Mouse (Mus musculus): ENCODE measurements around the gene Rubcn. TPM values are rescaled to one million over a fixed set of nuclear protein-coding genes. Genes with fewer than 3 reads are reported as not detected.

Gene Rubcn
- polyA plus RNA-seq, 1 experiment, result 47.6 TPM

GRCm38 (mm10) chr16:32854050-32854571 lies 23.5 kb downstream of the Rubcn start:
- peaks cover 5% of the 10 kb centered on the region for H3K4me1 ChIP-seq (ENCODE audit: control insufficient read depth, insufficient read depth, low read length)
- no peak overlapping the region for H3K4me3 ChIP-seq (replicated peaks; ENCODE audit: extremely low read depth, low read depth, low read length)
- no peak for TF ChIP-seq POLR2A (IDR thresholded peaks at IDR 0.05; ENCODE audit: borderline replicate concordance, extremely low read depth, low read depth, low read length)
- TF ChIP-seq CTCF (IDR thresholded peaks at IDR 0.05; ENCODE audit: insufficient read depth, low read length), result no peak
- DNase-seq, result no peak
- WGBS, result 41% methylated on average over 2 of the region's 2 CpGs

- no peak overlapping the region for H3K4me3 ChIP-seq (replicated peaks; ENCODE audit: extremely low read depth, low read depth, low read length)
- no peak for DNase-seq
- peaks cover 4% of the 10 kb centered on the region for H3K4me1 ChIP-seq (ENCODE audit: control insufficient read depth, insufficient read depth, low read length)
- 54% methylated on average over 13 of the region's 13 CpGs for WGBS
- TF ChIP-seq CTCF (IDR thresholded peaks at IDR 0.05; ENCODE audit: insufficient read depth, low read length), result no peak
- TF ChIP-seq POLR2A (IDR thresholded peaks at IDR 0.05; ENCODE audit: borderline replicate concordance, extremely low read depth, low read depth, low read length), result no peak
Measured at GRCm38 (mm10) chr16:32853492-32854049, 24.0 kb downstream of the Rubcn start.

GRCm38 (mm10) chr16:32849042-32849830 lies 28.3 kb downstream of the Rubcn start:
- no peak overlapping the region for H3K4me3 ChIP-seq (replicated peaks; ENCODE audit: extremely low read depth, low read depth, low read length)
- no peak for TF ChIP-seq CTCF (IDR thresholded peaks at IDR 0.05; ENCODE audit: insufficient read depth, low read length)
- no peak for TF ChIP-seq POLR2A (IDR thresholded peaks at IDR 0.05; ENCODE audit: borderline replicate concordance, extremely low read depth, low read depth, low read length)
- DNase-seq, result peak; percentile 30

GRCm38 (mm10) chr16:32847103-32847502 lies 30.5 kb downstream of the Rubcn start:
- no peak for TF ChIP-seq POLR2A (IDR thresholded peaks at IDR 0.05; ENCODE audit: borderline replicate concordance, extremely low read depth, low read depth, low read length)
- no peak for TF ChIP-seq CTCF (IDR thresholded peaks at IDR 0.05; ENCODE audit: insufficient read depth, low read length)
- no peak overlapping the region for H3K4me3 ChIP-seq (replicated peaks; ENCODE audit: extremely low read depth, low read depth, low read length)
- H3K4me1 ChIP-seq (ENCODE audit: control insufficient read depth, insufficient read depth, low read length), result no peaks in the 10 kb centered on the region
- no peak for DNase-seq
- WGBS, result 93% methylated on average over 11 of the region's 11 CpGs

More at GRCm38 (mm10) chr16:32849042-32849830, 28.3 kb downstream of the Rubcn start:
- H3K4me1 ChIP-seq (ENCODE audit: control insufficient read depth, insufficient read depth, low read length), result no peaks in the 10 kb centered on the region; the same call in 1 of the 2 replicates
- 75% methylated on average over 11 of the region's 11 CpGs for WGBS

GRCm38 (mm10) chr16:32831501-32831900 lies 46.1 kb downstream of the Rubcn start:
- H3K4me1 ChIP-seq (ENCODE audit: control insufficient read depth, insufficient read depth, low read length), result no peaks in the 10 kb centered on the region
- 91% methylated on average over 4 of the region's 4 CpGs for WGBS
- DNase-seq, result no peak
- TF ChIP-seq POLR2A (IDR thresholded peaks at IDR 0.05; ENCODE audit: borderline replicate concordance, extremely low read depth, low read depth, low read length) (no peak), CTCF (IDR thresholded peaks at IDR 0.05; ENCODE audit: insufficient read depth, low read length) (no peak)
- no peak overlapping the region for H3K4me3 ChIP-seq (replicated peaks; ENCODE audit: extremely low read depth, low read depth, low read length)

GRCm38 (mm10) chr16:32829104-32829503 lies 48.5 kb downstream of the Rubcn start:
- Histone ChIP-seq H3K4me3 (replicated peaks; ENCODE audit: extremely low read depth, low read depth, low read length) (no peak overlapping the region), H3K4me1 (ENCODE audit: control insufficient read depth, insufficient read depth, low read length) (no peaks in the 10 kb centered on the region)
- TF ChIP-seq CTCF (IDR thresholded peaks at IDR 0.05; ENCODE audit: insufficient read depth, low read length) (no peak), POLR2A (IDR thresholded peaks at IDR 0.05; ENCODE audit: borderline replicate concordance, extremely low read depth, low read depth, low read length) (no peak)
- 82% methylated on average over 11 of the region's 11 CpGs for WGBS
- DNase-seq, result no peak

GRCm38 (mm10) chr16:32826521-32826920 lies 51.0 kb downstream of the Rubcn start:
- 0 out of 2 replicates have a peak, but pooled peaks cover 4% of the 10 kb centered on the region for H3K4me1 ChIP-seq (ENCODE audit: control insufficient read depth, insufficient read depth, low read length)
- H3K4me3 ChIP-seq (replicated peaks; ENCODE audit: extremely low read depth, low read depth, low read length), result no peak overlapping the region
- DNase-seq, result no peak
- WGBS, result 93% methylated on average over 11 of the region's 11 CpGs
- TF ChIP-seq POLR2A (IDR thresholded peaks at IDR 0.05; ENCODE audit: borderline replicate concordance, extremely low read depth, low read depth, low read length), result no peak
- no peak for TF ChIP-seq CTCF (IDR thresholded peaks at IDR 0.05; ENCODE audit: insufficient read depth, low read length)

- WGBS, result 72% methylated on average over 12 of the region's 12 CpGs
- no peak for DNase-seq
- Histone ChIP-seq H3K4me3 (replicated peaks; ENCODE audit: extremely low read depth, low read depth, low read length) (no peak overlapping the region), H3K4me1 (ENCODE audit: control insufficient read depth, insufficient read depth, low read length) (0 out of 2 replicates have a peak, but pooled peaks cover 4% of the 10 kb centered on the region)
- TF ChIP-seq CTCF (IDR thresholded peaks at IDR 0.05; ENCODE audit: insufficient read depth, low read length) (no peak), POLR2A (IDR thresholded peaks at IDR 0.05; ENCODE audit: borderline replicate concordance, extremely low read depth, low read depth, low read length) (no peak)
Measured at GRCm38 (mm10) chr16:32825380-32825779, 52.2 kb downstream of the Rubcn start.

GRCm38 (mm10) chr16:32824061-32824460 lies 53.5 kb downstream of the Rubcn start:
- DNase-seq, result no peak
- Histone ChIP-seq H3K4me1 (ENCODE audit: control insufficient read depth, insufficient read depth, low read length) (0 out of 2 replicates have a peak, but pooled peaks cover 4% of the 10 kb centered on the region), H3K4me3 (replicated peaks; ENCODE audit: extremely low read depth, low read depth, low read length) (no peak overlapping the region)
- no peak for TF ChIP-seq CTCF (IDR thresholded peaks at IDR 0.05; ENCODE audit: insufficient read depth, low read length)
- no peak for TF ChIP-seq POLR2A (IDR thresholded peaks at IDR 0.05; ENCODE audit: borderline replicate concordance, extremely low read depth, low read depth, low read length)
- 90% methylated on average over 13 of the region's 13 CpGs for WGBS
